Mouse (Mus musculus) limb, embryonic 14.5 days (tissue): ENCODE results near the gene Myo18b. TPM values are rescaled to one million over a fixed set of nuclear protein-coding genes. Genes with fewer than 3 reads are reported as not detected.

Experiments
- ATAC-seq: fragments of 200-750 bp; cut with Nextera tagmentation; 2 replicates; pipeline ENCODE4 v1.8.0; 2017; ENCODE audit warnings: low read depth, moderate number of reproducible peaks, moderate TSS enrichment; ENCODE audit not compliant: low FRiP score
- DNase-seq: peaks from one replicate; pipeline ENCODE4 v3.0.0-alpha.2; 2015; ENCODE audit warnings: low spot score
- H3K27ac ChIP-seq: fragments of 300-500 bp; sonication (generic); replicated peaks from 2 replicates; pipeline ENCODE4 v1.5.1; 2014; ENCODE audit warnings: low read depth, mild to moderate bottlenecking, low read length, moderate library complexity, mixed read lengths
- H3K27me3 ChIP-seq: fragments of 300-500 bp; sonication (generic); 2 replicates; pipeline ENCODE4 v1.6.1; 2014; ENCODE audit warnings: low read length, mixed read lengths; ENCODE audit not compliant: control insufficient read depth, insufficient read depth
- H3K36me3 ChIP-seq: fragments of 300-500 bp; sonication (generic); 2 replicates; pipeline ENCODE4 v1.6.1; 2014; ENCODE audit warnings: mild to moderate bottlenecking, low read length, moderate library complexity, mixed read lengths; ENCODE audit not compliant: control insufficient read depth, insufficient read depth
- H3K4me1 ChIP-seq: fragments of 300-500 bp; sonication (generic); 2 replicates; pipeline ENCODE4 v1.6.1; 2014; ENCODE audit warnings: antibody characterized with exemption, low read length, mixed read lengths; ENCODE audit not compliant: control insufficient read depth, insufficient read depth
- H3K4me2 ChIP-seq: fragments of 300-500 bp; sonication (generic); replicated peaks from 2 replicates; pipeline ENCODE4 v1.6.1; 2014; ENCODE audit warnings: low read depth, mild to moderate bottlenecking, low read length, moderate library complexity; ENCODE audit not compliant: severe bottlenecking
- H3K4me3 ChIP-seq: fragments of 300-500 bp; sonication (generic); replicated peaks from 2 replicates; pipeline ENCODE4 v1.5.1; 2014; ENCODE audit warnings: low read length
- H3K9ac ChIP-seq: fragments of 300-500 bp; sonication (generic); 2 replicates; pipeline ENCODE4 v1.6.1; 2014; ENCODE audit warnings: mild to moderate bottlenecking, low read depth, low read length, moderate library complexity; ENCODE audit not compliant: severe bottlenecking
- H3K9me3 ChIP-seq: fragments of 300-500 bp; sonication (generic); 2 replicates; pipeline ENCODE4 v1.6.1; 2016; ENCODE audit warnings: low read length; ENCODE audit not compliant: control insufficient read depth
- POLR2A ChIP-seq: fragments of 200-500 bp; IDR thresholded peaks from 2 replicates; pipeline ENCODE4 v1.8.0; 2012; ENCODE audit warnings: inconsistent platforms, mild to moderate bottlenecking, moderate library complexity, borderline replicate concordance; ENCODE audit not compliant: insufficient read depth, insufficient read length; ENCODE audit errors: extremely low read depth
- WGBS: fragments of 180-500 bp; shearing (Covaris S2); extraction: QIAGEN DNeasy Blood & Tissue Kit; methylation state at CpG from one replicate; pipeline ENCODE4 v1.1.7; 2014; 5-methylcytosine and 5-hydroxymethylcytosine counted together
- polyA plus RNA-seq, 2 experiments: library from polyadenylated mRNA; depleted of rRNA in 1 of 2; stranded (reverse) in 1 of 2; unstranded in 1 of 2; fragments of >200 nt; fragmentation: Nextera tagmentation in 1 of 2; extraction: Ambion mirVana in 1 of 2; gene quantifications; 2 replicates each; pipeline versions ENCODE4 v1.2.1 to v1.2.3; 2012 to 2014

Myo18b gene
- polyA plus RNA-seq, 2 experiments = 3.7 to 6.5 TPM

DNA sequence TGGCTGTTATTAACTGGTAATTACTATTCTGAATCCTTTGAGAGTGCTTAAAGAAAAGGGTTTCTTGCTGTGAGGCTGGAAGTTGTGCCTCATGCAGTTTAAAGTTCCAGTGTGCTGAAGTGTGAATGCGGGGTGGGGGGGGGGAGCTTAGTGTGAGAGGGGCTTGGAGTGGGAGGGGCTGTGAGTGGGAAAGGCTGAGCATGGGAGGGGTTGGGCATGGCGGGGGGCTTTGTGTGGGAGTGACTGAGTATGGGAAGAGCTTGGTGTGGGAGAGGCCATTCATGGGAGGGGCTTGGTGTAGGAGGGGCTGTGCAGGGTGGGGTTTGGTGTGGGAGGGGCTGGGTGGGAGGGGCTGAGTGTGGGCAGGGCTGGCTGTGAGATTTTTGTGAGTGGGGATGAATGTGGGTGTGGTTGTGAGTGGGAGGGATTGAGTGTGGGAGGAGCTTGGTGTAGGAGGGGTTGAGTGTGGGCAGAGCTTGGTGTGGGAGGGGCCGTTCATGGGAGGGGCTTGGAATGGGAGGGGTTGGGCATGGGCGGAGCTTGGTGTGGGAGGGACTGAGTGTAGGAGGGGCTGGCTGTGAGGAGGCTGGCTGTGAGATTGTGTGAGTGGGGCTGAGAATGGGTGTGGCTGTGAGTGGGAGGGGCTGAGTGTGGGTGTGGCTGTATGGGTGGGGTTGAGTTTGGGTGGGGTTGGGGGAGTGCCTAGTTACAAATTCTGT, 208.9 kb downstream of the Myo18b start:
- H3K36me3 ChIP-seq = no peaks in the 10 kb centered on the region
- ATAC-seq = no peak
- 64% methylated on average over 4 of the region's 4 CpGs for WGBS

DNA sequence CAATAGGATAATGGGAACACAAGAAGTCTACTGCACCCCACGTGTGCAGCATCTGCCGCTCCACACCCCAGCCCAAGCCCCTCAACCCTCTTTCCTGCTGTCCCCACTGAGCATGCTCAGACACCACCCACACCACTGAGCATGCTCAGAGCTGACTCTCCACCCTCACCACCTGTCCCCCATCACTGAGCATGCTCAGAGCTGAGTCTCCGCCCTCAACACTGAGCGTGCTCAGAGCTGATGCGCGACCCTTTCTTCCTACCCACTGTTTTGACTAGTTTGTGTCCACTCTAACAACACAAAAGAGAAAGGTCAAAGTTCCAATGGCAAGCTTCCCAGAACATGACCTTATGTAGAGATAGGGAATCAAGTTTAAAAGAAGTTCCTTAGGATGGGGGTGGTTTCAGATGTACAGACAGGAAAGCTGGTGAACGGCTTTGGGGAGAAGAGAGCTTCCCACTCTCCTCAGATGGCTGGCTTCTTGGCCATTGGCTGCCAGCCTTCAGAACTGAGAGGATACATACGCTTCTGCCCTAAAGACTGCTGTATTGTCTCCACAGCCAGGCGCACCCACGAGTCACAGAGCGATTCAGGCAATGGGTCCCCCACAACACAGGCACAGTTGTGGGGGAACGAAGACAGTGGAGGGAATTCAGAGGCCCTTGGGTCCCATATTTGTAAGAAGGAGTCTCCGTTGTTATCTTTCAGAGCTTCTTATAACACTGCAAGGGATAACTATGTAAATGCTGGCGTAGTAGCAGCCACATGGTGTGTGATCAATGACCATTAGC, 209.7 kb downstream of the Myo18b start:
- no peak overlapping the region for H3K4me3 ChIP-seq
- H3K36me3 ChIP-seq = no peaks in the 10 kb centered on the region
- no peak for ATAC-seq
- WGBS = 78% methylated on average over 14 of the region's 14 CpGs
- H3K9ac ChIP-seq = no peak overlapping the region
- no peak overlapping the region for H3K4me2 ChIP-seq
- no peaks in the 10 kb centered on the region for H3K4me1 ChIP-seq
- no peaks in the 10 kb centered on the region for H3K9me3 ChIP-seq
- DNase-seq = no peak
- H3K27me3 ChIP-seq = no peaks in the 10 kb centered on the region
- H3K27ac ChIP-seq = no peak overlapping the region
- no peak for TF ChIP-seq POLR2A

More for the DNA sequence above, 208.9 kb downstream of the Myo18b start:
- H3K27ac ChIP-seq = no peak overlapping the region
- H3K27me3 ChIP-seq = no peaks in the 10 kb centered on the region
- no peak overlapping the region for H3K4me2 ChIP-seq
- H3K4me3 ChIP-seq = no peak overlapping the region
- no peaks in the 10 kb centered on the region for H3K4me1 ChIP-seq
- no peak for DNase-seq
- H3K9me3 ChIP-seq = no peaks in the 10 kb centered on the region
- H3K9ac ChIP-seq = no peak overlapping the region
- no peak for TF ChIP-seq POLR2A

DNA sequence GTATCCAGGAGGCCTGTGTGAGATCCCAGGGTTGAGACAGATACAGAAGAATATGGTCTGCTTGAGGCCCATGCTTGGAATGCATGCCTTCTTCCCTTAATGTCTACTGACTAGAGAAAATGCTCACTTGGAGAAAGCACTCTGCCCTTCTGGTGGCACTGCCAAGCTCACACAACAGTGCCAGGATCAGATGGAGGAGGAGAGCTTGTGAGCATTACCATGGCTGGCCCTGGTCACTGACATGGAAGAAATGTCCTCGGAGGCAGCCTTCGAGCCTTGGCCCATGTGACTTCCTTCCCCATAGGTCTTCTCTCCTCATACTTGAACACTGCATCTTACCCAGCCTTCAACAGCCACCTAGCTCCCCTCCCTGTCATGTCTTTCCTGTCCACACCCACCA, 216.9 kb downstream of the Myo18b start:
- Histone ChIP-seq H3K4me2 (no peak overlapping the region), H3K9me3 (0 out of 2 replicates have a peak, but pooled peaks cover 5% of the 10 kb centered on the region), H3K27ac (no peak overlapping the region), H3K36me3 (no peaks in the 10 kb centered on the region), H3K27me3 (no peaks in the 10 kb centered on the region), H3K4me3 (no peak overlapping the region), H3K4me1 (no peaks in the 10 kb centered on the region), H3K9ac (no peak overlapping the region)
- 86% methylated on average over 2 of the region's 2 CpGs for WGBS
- DNase-seq (no peak), ATAC-seq (no peak)
- TF ChIP-seq POLR2A = no peak

DNA sequence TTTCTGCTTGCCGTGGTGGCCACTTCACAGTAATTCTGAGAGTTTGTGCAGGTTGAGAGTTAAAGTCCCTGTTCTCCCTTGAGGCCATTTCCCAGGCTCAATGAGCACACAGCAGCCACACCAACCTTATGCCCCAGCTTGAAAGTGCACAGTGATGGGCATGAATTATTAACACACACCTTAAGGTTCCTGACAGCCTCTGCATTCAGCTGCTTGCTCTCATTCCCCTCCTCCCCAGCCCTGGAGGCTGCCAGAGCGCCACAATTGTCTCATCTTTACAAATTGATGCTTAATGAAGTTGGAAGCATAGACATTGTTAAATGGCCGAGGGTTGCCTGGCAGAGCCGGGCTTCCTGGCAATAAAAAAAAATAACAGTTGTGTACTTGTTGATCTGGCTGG, 218.0 kb downstream of the Myo18b start:
- Histone ChIP-seq H3K9me3 (0 out of 2 replicates have a peak, but pooled peaks cover 5% of the 10 kb centered on the region), H3K4me1 (no peaks in the 10 kb centered on the region)

DNA sequence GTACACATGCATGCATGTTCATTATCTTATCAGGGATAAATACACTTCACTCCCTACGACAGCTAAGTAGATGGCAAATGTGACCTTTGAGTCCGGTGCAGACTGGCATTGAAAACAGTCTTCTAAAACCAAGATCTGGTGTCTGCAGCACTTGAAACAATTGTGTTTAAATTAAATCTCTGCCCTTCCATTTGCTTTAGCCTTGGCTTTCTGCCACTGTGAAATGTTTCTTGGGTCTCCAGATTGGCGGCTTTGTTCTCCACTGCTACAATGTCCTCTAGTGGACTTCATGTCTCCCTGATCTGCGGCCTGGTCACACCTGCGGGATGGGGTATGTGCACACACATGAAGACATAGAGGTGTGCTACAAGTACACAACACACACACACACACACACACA, 221.4 kb downstream of the Myo18b start:
- DNase-seq = no peak
- no peaks in the 10 kb centered on the region for H3K4me1 ChIP-seq
- no peaks in the 10 kb centered on the region for H3K36me3 ChIP-seq
- 83% methylated on average over 5 of the region's 5 CpGs for WGBS
- no peak for ATAC-seq
- no peak for TF ChIP-seq POLR2A
- H3K27ac ChIP-seq = no peak overlapping the region
- H3K4me3 ChIP-seq = no peak overlapping the region
- no peak overlapping the region for H3K9ac ChIP-seq
- H3K4me2 ChIP-seq = no peak overlapping the region
- no peaks in the 10 kb centered on the region for H3K27me3 ChIP-seq
- no peaks in the 10 kb centered on the region for H3K9me3 ChIP-seq

More for the DNA sequence above, 218.0 kb downstream of the Myo18b start:
- WGBS = 54% methylated on average over 4 of the region's 4 CpGs
- DNase-seq = no peak
- no peaks in the 10 kb centered on the region for H3K27me3 ChIP-seq
- no peak overlapping the region for H3K4me3 ChIP-seq
- no peak overlapping the region for H3K9ac ChIP-seq
- no peak overlapping the region for H3K27ac ChIP-seq
- no peak overlapping the region for H3K4me2 ChIP-seq
- no peak for ATAC-seq
- H3K36me3 ChIP-seq = no peaks in the 10 kb centered on the region
- no peak for TF ChIP-seq POLR2A
